Mouse (Mus musculus) embryonic facial prominence, embryonic 10.5 days (tissue): ENCODE results near the gene Tmcc3. TPM values are rescaled to one million over a fixed set of nuclear protein-coding genes. Genes with fewer than 3 reads are reported as not detected.
A peak's percentile ranks its signal among the peaks of the same experiment; 100 is the strongest.

Experiments
- DNase-seq: peaks from one replicate; pipeline ENCODE4 v3.0.0-alpha.2; 2017; ENCODE audit warnings: low spot score
- H3K27ac ChIP-seq: fragments of 300-500 bp; sonication (generic); replicated peaks from 2 replicates; pipeline ENCODE4 v1.5.1; 2016; ENCODE audit warnings: mild to moderate bottlenecking
- H3K27me3 ChIP-seq: fragments of 300-500 bp; sonication (generic); replicated peaks from 2 replicates; pipeline ENCODE4 v1.6.1; 2016; ENCODE audit warnings: low read depth, mild to moderate bottlenecking; ENCODE audit not compliant: poor library complexity, severe bottlenecking
- H3K36me3 ChIP-seq: fragments of 300-500 bp; sonication (generic); replicated peaks from 2 replicates; pipeline ENCODE4 v1.6.1; 2016; ENCODE audit warnings: mild to moderate bottlenecking, moderate library complexity
- H3K4me1 ChIP-seq: fragments of 300-500 bp; sonication (generic); 2 replicates; pipeline ENCODE4 v1.6.1; 2016
- H3K4me3 ChIP-seq: fragments of 300-500 bp; sonication (generic); 2 replicates; pipeline ENCODE4 v1.5.1; 2016; ENCODE audit warnings: mild to moderate bottlenecking, moderate library complexity
- H3K9me3 ChIP-seq: fragments of 300-500 bp; sonication (generic); 2 replicates; pipeline ENCODE4 v1.6.1; 2016; ENCODE audit warnings: mild to moderate bottlenecking
- WGBS: fragments of 180-500 bp; shearing (Covaris S2); methylation state at CpG from one replicate; pipeline ENCODE4 v1.1.7; 2016; 5-methylcytosine and 5-hydroxymethylcytosine counted together
- polyA plus RNA-seq: library from polyadenylated mRNA; unstranded; fragments of >200 nt; fragmentation: Nextera tagmentation; extraction: Ambion mirVana; gene quantifications from 2 replicates; pipeline ENCODE4 v1.2.1, GENCODE M21; 2016

Tmcc3 gene
- polyA plus RNA-seq = 2.1 and 3.2 TPM in 2 replicates

GRCm38 (mm10) chr10:94311511-94312006 lies at the start of gene Tmcc3:
Gene Tmcc3 (plus strand): TSS chr10:94311949.
- WGBS = 3% methylated on average over 19 of the region's 19 CpGs
- Histone ChIP-seq H3K36me3 (no peaks in the 10 kb centered on the region), H3K9me3 (0 out of 2 replicates have a peak, but pooled peaks cover 7% of the 10 kb centered on the region), H3K4me3 (peak within 1 kb of the TSS; percentile 57), H3K27me3 (peaks cover 44% of the 10 kb centered on the region), H3K4me1 (peaks cover 18% of the 10 kb centered on the region), H3K27ac (peak within 1 kb of the TSS; percentile 26; the same call in 1 of the 2 replicates)
- no peak for DNase-seq

- Histone ChIP-seq H3K4me3 (no peak overlapping the region), H3K4me1 (no peaks in the 10 kb centered on the region), H3K36me3 (no peaks in the 10 kb centered on the region), H3K9me3 (no peaks in the 10 kb centered on the region), H3K27me3 (no peaks in the 10 kb centered on the region), H3K27ac (no peak overlapping the region)
- DNase-seq = no peak
- 86% methylated on average over 13 of the region's 13 CpGs for WGBS
Observed at GRCm38 (mm10) chr10:94262646-94263045, 49.1 kb upstream of the Tmcc3 start.

- no peak overlapping the region for H3K27ac ChIP-seq
- no peak for DNase-seq
- H3K36me3 ChIP-seq = no peaks in the 10 kb centered on the region
- WGBS = 74% methylated on average over 3 of the region's 3 CpGs
- H3K4me3 ChIP-seq = no peak overlapping the region
- H3K4me1 ChIP-seq = no peaks in the 10 kb centered on the region
- H3K27me3 ChIP-seq = no peaks in the 10 kb centered on the region
- no peaks in the 10 kb centered on the region for H3K9me3 ChIP-seq
Observed at GRCm38 (mm10) chr10:94263211-94263610, 48.5 kb upstream of the Tmcc3 start.

- WGBS = 79% methylated on average over 17 of the region's 17 CpGs
- H3K4me1 ChIP-seq = no peaks in the 10 kb centered on the region
- no peak overlapping the region for H3K4me3 ChIP-seq
- 0 out of 2 replicates have a peak, but pooled peaks cover 2% of the 10 kb centered on the region for H3K9me3 ChIP-seq
- no peaks in the 10 kb centered on the region for H3K36me3 ChIP-seq
- H3K27me3 ChIP-seq = no peaks in the 10 kb centered on the region
- no peak overlapping the region for H3K27ac ChIP-seq
- peak; percentile 7 for DNase-seq
Observed at GRCm38 (mm10) chr10:94265656-94266542, 45.9 kb upstream of the Tmcc3 start.

GRCm38 (mm10) chr10:94275321-94275720 lies 36.4 kb upstream of the Tmcc3 start:
- H3K4me1 ChIP-seq = peaks cover 13% of the 10 kb centered on the region
- no peaks in the 10 kb centered on the region for H3K27me3 ChIP-seq
- H3K9me3 ChIP-seq = no peaks in the 10 kb centered on the region
- 45% methylated on average over 3 of the region's 3 CpGs for WGBS
- H3K27ac ChIP-seq = no peak overlapping the region
- H3K4me3 ChIP-seq = no peak overlapping the region
- no peaks in the 10 kb centered on the region for H3K36me3 ChIP-seq
- no peak for DNase-seq

- Histone ChIP-seq H3K4me3 (no peak overlapping the region), H3K4me1 (peaks cover 13% of the 10 kb centered on the region), H3K27me3 (no peaks in the 10 kb centered on the region), H3K27ac (no peak overlapping the region), H3K9me3 (no peaks in the 10 kb centered on the region), H3K36me3 (no peaks in the 10 kb centered on the region)
- WGBS = 52% methylated on average over 2 of the region's 2 CpGs
- DNase-seq = no peak
Observed at GRCm38 (mm10) chr10:94276511-94276910, 35.2 kb upstream of the Tmcc3 start.

GRCm38 (mm10) chr10:94282179-94282578 lies 29.6 kb upstream of the Tmcc3 start:
- no peaks in the 10 kb centered on the region for H3K9me3 ChIP-seq
- H3K4me3 ChIP-seq = no peak overlapping the region
- no peaks in the 10 kb centered on the region for H3K36me3 ChIP-seq
- H3K4me1 ChIP-seq = no peaks in the 10 kb centered on the region
- 88% methylated on average over 8 of the region's 8 CpGs for WGBS
- DNase-seq = no peak
- H3K27ac ChIP-seq = no peak overlapping the region
- H3K27me3 ChIP-seq = no peaks in the 10 kb centered on the region

GRCm38 (mm10) chr10:94282797-94283196 lies 29.0 kb upstream of the Tmcc3 start:
- DNase-seq = no peak
- H3K9me3 ChIP-seq = no peaks in the 10 kb centered on the region
- no peaks in the 10 kb centered on the region for H3K4me1 ChIP-seq
- H3K36me3 ChIP-seq = no peaks in the 10 kb centered on the region
- 89% methylated on average over 7 of the region's 7 CpGs for WGBS
- no peaks in the 10 kb centered on the region for H3K27me3 ChIP-seq
- H3K27ac ChIP-seq = no peak overlapping the region
- H3K4me3 ChIP-seq = no peak overlapping the region

GRCm38 (mm10) chr10:94294437-94294836 lies 17.3 kb upstream of the Tmcc3 start:
- peak overlapping the region; percentile 51; the same call in 1 of the 2 replicates for H3K27ac ChIP-seq

GRCm38 (mm10) chr10:94294933-94295750 lies 16.6 kb upstream of the Tmcc3 start:
- H3K4me1 ChIP-seq = peaks cover 29% of the 10 kb centered on the region
- no peak overlapping the region for H3K4me3 ChIP-seq
- H3K9me3 ChIP-seq = no peaks in the 10 kb centered on the region
- H3K27me3 ChIP-seq = no peaks in the 10 kb centered on the region
- H3K36me3 ChIP-seq = no peaks in the 10 kb centered on the region
- no peak for DNase-seq
- H3K27ac ChIP-seq = peak overlapping the region; percentile 51
- WGBS = 33% methylated on average over 6 of the region's 6 CpGs

More at GRCm38 (mm10) chr10:94294437-94294836, 17.3 kb upstream of the Tmcc3 start:
- no peaks in the 10 kb centered on the region for H3K36me3 ChIP-seq
- H3K9me3 ChIP-seq = no peaks in the 10 kb centered on the region
- 90% methylated on average over 5 of the region's 5 CpGs for WGBS
- peaks cover 29% of the 10 kb centered on the region for H3K4me1 ChIP-seq
- H3K27me3 ChIP-seq = no peaks in the 10 kb centered on the region
- DNase-seq = no peak
- H3K4me3 ChIP-seq = no peak overlapping the region

GRCm38 (mm10) chr10:94295923-94296605 lies 15.7 kb upstream of the Tmcc3 start:
- Histone ChIP-seq H3K36me3 (no peaks in the 10 kb centered on the region), H3K27me3 (no peaks in the 10 kb centered on the region), H3K4me1 (peaks cover 29% of the 10 kb centered on the region), H3K9me3 (no peaks in the 10 kb centered on the region), H3K4me3 (no peak overlapping the region), H3K27ac (no peak overlapping the region)
- WGBS = 92% methylated on average over 5 of the region's 5 CpGs
- no peak for DNase-seq

GRCm38 (mm10) chr10:94298471-94298870 lies 13.3 kb upstream of the Tmcc3 start, which contains the start of gene Gm4792:
Gene Gm4792 (minus strand): TSS chr10:94298703.
- H3K27me3 ChIP-seq = no peaks in the 10 kb centered on the region
- no peak for DNase-seq
- no peak within 1 kb of the TSS for H3K4me3 ChIP-seq
- peaks cover 17% of the 10 kb centered on the region for H3K4me1 ChIP-seq
- no peaks in the 10 kb centered on the region for H3K9me3 ChIP-seq
- 85% methylated on average over 3 of the region's 3 CpGs for WGBS
- no peak within 1 kb of the TSS for H3K27ac ChIP-seq
- no peaks in the 10 kb centered on the region for H3K36me3 ChIP-seq
